Mouse (Mus musculus) myocyte (in vitro differentiated cells): Measurements from ENCODE around the gene Polrmt. TPM values are rescaled to one million over a fixed set of nuclear protein-coding genes. Genes with fewer than 3 reads are reported as not detected.

Source experiments
- H3K27me3 ChIP-seq: one replicate; pipeline ENCODE4 v1.6.1; 2011; ENCODE audit not compliant: control insufficient read depth, insufficient read depth, insufficient read length
- H3K36me3 ChIP-seq: one replicate; pipeline ENCODE4 v1.6.1; 2011; ENCODE audit not compliant: control insufficient read depth, insufficient read depth
- H3K4me2 ChIP-seq: one replicate; pipeline ENCODE4 v1.6.1; 2011; ENCODE audit warnings: low read depth, control low read depth
- H3K4me3 ChIP-seq: one replicate; pipeline ENCODE4 v1.5.1; 2011; ENCODE audit warnings: mild to moderate bottlenecking, control low read depth, moderate library complexity
- H3K79me2 ChIP-seq: one replicate; pipeline ENCODE4 v1.6.1; 2011; ENCODE audit not compliant: control insufficient read depth, insufficient read depth
- H3ac ChIP-seq: one replicate; pipeline ENCODE4 v1.6.1; 2011; ENCODE audit not compliant: control insufficient read depth, insufficient read length
- CEBPB ChIP-seq: IDR thresholded peaks from 2 replicates; pipeline ENCODE4 v1.6.1; 2011; ENCODE audit warnings: mild to moderate bottlenecking, moderate library complexity; ENCODE audit not compliant: poor library complexity, insufficient read depth, severe bottlenecking
- E2F4 ChIP-seq: IDR thresholded peaks from one replicate; pipeline ENCODE4 v1.6.1; 2011; ENCODE audit warnings: mild to moderate bottlenecking, control low read depth, moderate library complexity; ENCODE audit not compliant: insufficient read depth
- MAX ChIP-seq: IDR thresholded peaks from one replicate; pipeline ENCODE4 v1.6.1; 2011; ENCODE audit warnings: low read depth, mild to moderate bottlenecking, control low read depth
- MYOD1 ChIP-seq, 3 experiments: IDR thresholded peaks; one replicate each; pipeline ENCODE4 v1.6.1; 2011; ENCODE audit warnings: control low read depth in 2 of 3, low read depth in 2 of 3, mild to moderate bottlenecking in 2 of 3, moderate library complexity in 1 of 3; ENCODE audit not compliant: insufficient read length in 2 of 3, control insufficient read depth in 1 of 3
- MYOG ChIP-seq, 3 experiments: IDR thresholded peaks; one replicate each; pipeline ENCODE4 v1.6.1; 2011; ENCODE audit warnings: control low read depth in 2 of 3, low read depth in 2 of 3, mild to moderate bottlenecking in 2 of 3; ENCODE audit not compliant: insufficient read length in 2 of 3, control insufficient read depth in 1 of 3, insufficient read depth in 1 of 3
- POLR2A ChIP-seq: IDR thresholded peaks from one replicate; pipeline ENCODE4 v1.6.1; 2011; ENCODE audit warnings: low read depth, mild to moderate bottlenecking, control low read depth, moderate library complexity; ENCODE audit not compliant: insufficient read length
- POLR2AphosphoS2 ChIP-seq: IDR thresholded peaks from one replicate; pipeline ENCODE4 v1.6.1; 2011; ENCODE audit warnings: low read depth, control low read depth; ENCODE audit not compliant: insufficient read length
- REST ChIP-seq: IDR thresholded peaks from one replicate; pipeline ENCODE4 v1.6.1; 2011; ENCODE audit warnings: mild to moderate bottlenecking, control low read depth, moderate library complexity; ENCODE audit not compliant: insufficient read depth, insufficient read length
- SRF ChIP-seq: IDR thresholded peaks from one replicate; pipeline ENCODE4 v1.6.1; 2011; ENCODE audit warnings: low read depth; ENCODE audit not compliant: control insufficient read depth, insufficient read length
- TCF12 ChIP-seq: IDR thresholded peaks from one replicate; pipeline ENCODE4 v1.6.1; 2011; ENCODE audit warnings: mild to moderate bottlenecking, control low read depth; ENCODE audit not compliant: poor library complexity, insufficient read depth, severe bottlenecking
- TCF3 ChIP-seq: IDR thresholded peaks from one replicate; pipeline ENCODE4 v1.6.1; 2011; ENCODE audit warnings: low read depth, control low read depth; ENCODE audit not compliant: insufficient read length
- USF1 ChIP-seq: IDR thresholded peaks from one replicate; pipeline ENCODE4 v1.6.1; 2011; ENCODE audit warnings: low read depth, mild to moderate bottlenecking, control low read depth, moderate library complexity
- polyA plus RNA-seq: library from polyadenylated mRNA; unstranded; fragments of >200 nt; fragmentation: generic; extraction: Trizol; gene quantifications from one replicate; pipeline ENCODE4 v1.2.1, GENCODE M21; 2012; ENCODE audit warnings: missing spikeins

Polrmt gene
- polyA plus RNA-seq, 1 experiment: 82.3 TPM

- no peak overlapping the region for H3ac ChIP-seq
- no peaks in the 10 kb centered on the region for H3K27me3 ChIP-seq
- H3K79me2 ChIP-seq: no peaks in the 10 kb centered on the region
- TF ChIP-seq POLR2AphosphoS2: no peak
- no peak for TF ChIP-seq SRF
- no peak overlapping the region for H3K4me3 ChIP-seq
- no peak overlapping the region for H3K4me2 ChIP-seq
- peaks cover 8% of the 10 kb centered on the region for H3K36me3 ChIP-seq
Observed at GRCm38 (mm10) chr10:79691986-79692548, 54.3 kb downstream of the Polrmt start.

GRCm38 (mm10) chr10:79689178-79689577 lies 57.2 kb downstream of the Polrmt start:
- Histone ChIP-seq H3K4me3 (no peak overlapping the region), H3ac (no peak overlapping the region), H3K79me2 (peaks cover 23% of the 10 kb centered on the region), H3K36me3 (peaks cover 30% of the 10 kb centered on the region), H3K27me3 (no peaks in the 10 kb centered on the region), H3K4me2 (no peak overlapping the region)
- TF ChIP-seq REST (no peak), POLR2AphosphoS2 (peak; percentile 72)

- peaks cover 30% of the 10 kb centered on the region for H3K36me3 ChIP-seq
- H3K4me3 ChIP-seq: no peak within 1 kb of the TSS
- no peak within 1 kb of the TSS for H3ac ChIP-seq
- no peak within 1 kb of the TSS for H3K4me2 ChIP-seq
- H3K27me3 ChIP-seq: no peaks in the 10 kb centered on the region
- TF ChIP-seq MAX (no peak), TCF12 (no peak), REST (no peak), MYOD1 (IDR thresholded peaks at IDR 0.05; ENCODE audit: control insufficient read depth in 1 of 3, insufficient read length in 2 of 3, low read depth in 2 of 3) (no peak), POLR2A (no peak), USF1 (no peak), TCF3 (no peak), E2F4 (no peak), MYOG (IDR thresholded peaks at IDR 0.05; ENCODE audit: control insufficient read depth in 1 of 3, insufficient read depth in 1 of 3, insufficient read length in 2 of 3, low read depth in 2 of 3) (no peak), SRF (no peak), CEBPB (no peak), POLR2AphosphoS2 (no peak)
- peaks cover 27% of the 10 kb centered on the region for H3K79me2 ChIP-seq
Observed at GRCm38 (mm10) chr10:79688720-79689119, 57.7 kb downstream of the Polrmt start, which contains the start of gene Gzmm. Gzmm (plus strand) TSS chr10:79689020.

- Histone ChIP-seq H3K36me3 (peaks cover 30% of the 10 kb centered on the region), H3K4me3 (no peak overlapping the region), H3K27me3 (no peaks in the 10 kb centered on the region), H3K79me2 (peaks cover 39% of the 10 kb centered on the region), H3K4me2 (no peak overlapping the region), H3ac (no peak overlapping the region)
- TF ChIP-seq POLR2AphosphoS2 (no peak), POLR2A (no peak), USF1 (no peak), MYOG (IDR thresholded peaks at IDR 0.05; ENCODE audit: control insufficient read depth in 1 of 3, insufficient read depth in 1 of 3, insufficient read length in 2 of 3, low read depth in 2 of 3) (no peak), E2F4 (no peak), MAX (no peak), TCF3 (no peak), REST (no peak), TCF12 (no peak), MYOD1 (IDR thresholded peaks at IDR 0.05; ENCODE audit: control insufficient read depth in 1 of 3, insufficient read length in 2 of 3, low read depth in 2 of 3) (no peak), CEBPB (no peak), SRF (no peak)
Observed at GRCm38 (mm10) chr10:79687513-79687912, 58.9 kb downstream of the Polrmt start.

GRCm38 (mm10) chr10:79686691-79687090 lies 59.7 kb downstream of the Polrmt start:
- peaks cover 42% of the 10 kb centered on the region for H3K79me2 ChIP-seq
- no peak overlapping the region for H3K4me2 ChIP-seq
- H3K27me3 ChIP-seq: no peaks in the 10 kb centered on the region
- TF ChIP-seq SRF (no peak), MAX (no peak), TCF3 (no peak), MYOD1 (IDR thresholded peaks at IDR 0.05; ENCODE audit: control insufficient read depth in 1 of 3, insufficient read length in 2 of 3, low read depth in 2 of 3) (no peak)
- no peak overlapping the region for H3K4me3 ChIP-seq
- H3ac ChIP-seq: no peak overlapping the region
- H3K36me3 ChIP-seq: peaks cover 30% of the 10 kb centered on the region
